Mouse (Mus musculus) right cerebral cortex, postnatal 36 days (tissue): ENCODE data around the gene Rps23.

Experiments
- DNase-seq, 2 experiments: peaks; one replicate each; pipeline ENCODE4 v3.0.0; 2022; ENCODE audit warnings: low spot score in 2 of 2, mixed read lengths in 1 of 2

Gene Rps23

GRCm38 (mm10) chr13:90933256-90933655, 10.5 kb downstream of the Rps23 start:
- DNase-seq = no peak

DNA sequence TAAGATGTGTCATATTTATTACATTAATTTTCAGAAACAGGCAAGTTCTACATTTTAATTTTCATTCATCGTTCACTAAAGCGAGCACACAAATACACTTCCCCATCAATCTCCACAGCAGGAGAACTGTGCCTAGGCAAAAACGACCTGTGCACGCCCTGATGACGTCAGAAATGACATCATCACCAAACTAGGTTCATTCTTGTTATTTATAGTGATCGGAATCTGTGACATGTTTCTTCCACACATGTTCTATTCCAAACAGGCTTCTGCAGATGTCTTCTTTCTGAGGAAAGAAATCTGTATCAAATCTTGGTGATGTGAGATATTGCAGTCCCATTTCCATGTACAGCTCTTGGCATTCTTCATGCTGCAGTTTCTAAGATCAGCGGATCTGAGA, 13.1 kb downstream of the Rps23 start:
- DNase-seq = no peak

- no peak for DNase-seq
Observed at GRCm38 (mm10) chr13:90939192-90939591, 16.4 kb downstream of the Rps23 start.

DNA sequence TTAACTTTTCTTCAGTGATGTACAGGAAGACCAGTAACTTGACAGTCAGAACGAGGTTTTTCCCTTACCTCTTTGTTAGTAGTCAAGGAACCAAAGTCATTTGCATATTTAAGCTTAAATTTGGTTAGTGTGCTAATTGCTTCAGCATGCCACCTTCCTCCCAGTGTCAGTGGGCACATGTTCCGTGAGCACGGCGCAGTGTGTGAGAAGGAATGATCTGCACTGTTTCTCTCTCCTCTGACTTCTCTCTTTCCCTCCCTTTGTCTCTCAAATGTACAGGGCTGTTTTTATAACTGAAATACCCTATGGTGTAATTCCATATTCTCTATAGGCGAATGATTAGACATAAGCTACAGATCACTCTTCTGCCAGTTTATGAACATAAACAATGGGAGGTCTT, 16.8 kb downstream of the Rps23 start:
- DNase-seq = no peak

GRCm38 (mm10) chr13:90958894-90959293, 36.1 kb downstream of the Rps23 start:
- no peak for DNase-seq

GRCm38 (mm10) chr13:90960591-90960990, 37.8 kb downstream of the Rps23 start:
- no peak for DNase-seq

- no peak for DNase-seq
Observed at GRCm38 (mm10) chr13:90962836-90963760, 40.3 kb downstream of the Rps23 start.

- DNase-seq = no peak
Observed at GRCm38 (mm10) chr13:90964511-90964910, 41.8 kb downstream of the Rps23 start.

- no peak for DNase-seq
Observed at GRCm38 (mm10) chr13:90965996-90966395, 43.2 kb downstream of the Rps23 start.

- peak; percentile 73 to 82 for DNase-seq
Observed at GRCm38 (mm10) chr13:90967422-90967821, 44.7 kb downstream of the Rps23 start.

GRCm38 (mm10) chr13:90968940-90969339, 46.2 kb downstream of the Rps23 start:
- DNase-seq = no peak

- no peak for DNase-seq
Observed at GRCm38 (mm10) chr13:90970259-90971017, 47.7 kb downstream of the Rps23 start.

DNA sequence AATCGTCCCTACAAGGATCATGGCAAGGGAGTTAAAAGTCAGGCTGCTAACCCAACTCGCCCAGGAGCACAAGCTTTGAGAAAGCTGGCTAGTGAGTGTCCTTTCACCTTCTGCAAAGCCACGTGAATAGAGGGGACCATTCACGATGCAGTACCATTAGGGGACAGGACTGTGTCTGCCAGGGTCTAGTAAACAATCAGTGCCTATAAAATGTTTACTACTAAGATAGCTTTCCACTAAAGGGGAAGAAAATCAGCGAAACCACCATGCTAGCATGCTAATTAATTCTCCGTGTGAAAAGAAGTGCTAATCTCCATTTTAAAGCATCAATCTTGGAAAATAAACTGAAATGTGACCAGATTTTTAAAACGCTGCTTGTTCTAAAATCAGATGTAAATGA, 50.7 kb downstream of the Rps23 start:
- no peak for DNase-seq
